Comparison of ENCODE assay signal across 10 mouse cellular contexts in genomic region chr2:160510635-160511421, GRCm38 (mm10).
DNase-seq lines count a peak whose midpoint lies in the region; ATAC-seq and TF ChIP-seq lines count a peak whose summit lies in the region.
"Had no signal": no experiment of that assay in that cellular context is flagged by ENCODE, and none has a peak within 500 bp of the region (broad histone marks: within the 10 kb centered on the region; RNA-seq: fewer than 3 reads in every experiment).

No protein-coding gene starts in this region.

- no peaks in the 10 kb centered on the region for H3K27me3 ChIP-seq in embryonic facial prominence, embryonic 14.5 days (replicated peaks; ENCODE audit: control insufficient read depth, insufficient read depth, low read length)
- H3K27me3 ChIP-seq in embryonic facial prominence, embryonic 10.5 days (replicated peaks; ENCODE audit: low read depth, poor library complexity, severe bottlenecking): peaks cover 2% of the 10 kb centered on the region; the same call in 1 of the 2 replicates
- H3K27me3 ChIP-seq in ES-Bruce4 (ENCODE audit: control insufficient read depth, insufficient read depth, low read length, poor library complexity, severe bottlenecking): no peaks in the 10 kb centered on the region
- H3K27me3 ChIP-seq in lung, postnatal 0 days (replicated peaks; ENCODE audit: insufficient read depth, low read length): no peaks in the 10 kb centered on the region

- H3K36me3 ChIP-seq in embryonic facial prominence, embryonic 14.5 days (ENCODE audit: control insufficient read depth, insufficient read depth, low read length): no peaks in the 10 kb centered on the region
- no peaks in the 10 kb centered on the region for H3K36me3 ChIP-seq in embryonic facial prominence, embryonic 10.5 days (replicated peaks)
- no peaks in the 10 kb centered on the region for H3K36me3 ChIP-seq in ES-Bruce4 (ENCODE audit: control insufficient read depth, insufficient read depth, low read length, poor library complexity, severe bottlenecking)
- H3K36me3 ChIP-seq in lung, postnatal 0 days (ENCODE audit: insufficient read depth, low read length): no peaks in the 10 kb centered on the region

- no peaks in the 10 kb centered on the region for H3K9me3 ChIP-seq in embryonic facial prominence, embryonic 14.5 days (ENCODE audit: control insufficient read depth, low read length)
- H3K9me3 ChIP-seq in embryonic facial prominence, embryonic 10.5 days: no peaks in the 10 kb centered on the region
- H3K9me3 ChIP-seq in ES-Bruce4 (replicated peaks; ENCODE audit: control insufficient read depth, insufficient read depth, low read length, poor library complexity, severe bottlenecking): no peaks in the 10 kb centered on the region
- no peaks in the 10 kb centered on the region for H3K9me3 ChIP-seq in lung, postnatal 0 days (ENCODE audit: low read length)

- peak; percentile 66 for DNase-seq in embryonic facial prominence, embryonic 14.5 days (ENCODE audit: low spot score)
- DNase-seq in embryonic facial prominence, embryonic 10.5 days (ENCODE audit: low spot score): no peak
- peak; percentile 41 to 42 for DNase-seq in heart, adult 9 months (ENCODE audit: low spot score in 2 of 2)
- peak; percentile 62 for DNase-seq in lung, postnatal 0 days (ENCODE audit: low spot score)
- DNase-seq in layer of hippocampus, adult 11-12 months (ENCODE audit: low spot score): no peak
- no peak for DNase-seq in layer of hippocampus, adult 9-10 months (ENCODE audit: low spot score)
- DNase-seq: cerebellum, adult 9-11 months; liver had no signal

- H3K4me2 ChIP-seq in embryonic facial prominence, embryonic 14.5 days (ENCODE audit: low read depth, low read length): no peak overlapping the region
- no peak overlapping the region for H3K4me2 ChIP-seq in lung, postnatal 0 days (replicated peaks; ENCODE audit: low read depth, low read length)

- H3K9ac ChIP-seq in embryonic facial prominence, embryonic 14.5 days (ENCODE audit: low read depth, low read length): no peak overlapping the region
- H3K9ac ChIP-seq in ES-Bruce4 (ENCODE audit: low read depth, poor library complexity, severe bottlenecking): no peak overlapping the region
- no peak overlapping the region for H3K9ac ChIP-seq in lung, postnatal 0 days (replicated peaks; ENCODE audit: low read depth)

- peak; percentile 53; the same call in 1 of the 2 replicates for ATAC-seq in embryonic facial prominence, embryonic 14.5 days (ENCODE audit: low read depth)
- ATAC-seq in lung, postnatal 0 days: peak; percentile 90
- no peak for ATAC-seq in monocyte, adult 5-6 weeks (replicated peaks; ENCODE audit: insufficient number of reproducible peaks, low FRiP score, low TSS enrichment, poor library complexity, severe bottlenecking)

- no peak for TF ChIP-seq POLR2A in ES-Bruce4 (IDR thresholded peaks at IDR 0.05; ENCODE audit: insufficient read depth, low read length)

- 0 out of 2 replicates have a peak overlapping the region, but pooled peaks have one; percentile 2 for H3K27ac ChIP-seq in embryonic facial prominence, embryonic 14.5 days (replicated peaks; ENCODE audit: low read depth, low read length)
- no peak overlapping the region for H3K27ac ChIP-seq in embryonic facial prominence, embryonic 10.5 days (replicated peaks)
- H3K27ac ChIP-seq in ES-Bruce4 (ENCODE audit: insufficient read depth, low read length): peak overlapping the region; percentile 21; the same call in 1 of the 2 replicates
- no peak overlapping the region for H3K27ac ChIP-seq in lung, postnatal 0 days (ENCODE audit: low read length)

- TF ChIP-seq EP300 in ES-Bruce4 (IDR thresholded peaks at IDR 0.05; ENCODE audit: insufficient read depth, low read depth, low read length): no peak
- peak; percentile 37; the same call in 1 of the 2 replicates for TF ChIP-seq EP300 in lung, postnatal 0 days (IDR thresholded peaks at IDR 0.05)

- H3K4me1 ChIP-seq in embryonic facial prominence, embryonic 14.5 days (ENCODE audit: control insufficient read depth, insufficient read depth, low read length): peaks cover 4% of the 10 kb centered on the region; the same call in 1 of the 2 replicates
- H3K4me1 ChIP-seq in embryonic facial prominence, embryonic 10.5 days: peaks cover 23% of the 10 kb centered on the region
- peaks cover 2% of the 10 kb centered on the region for H3K4me1 ChIP-seq in ES-Bruce4 (ENCODE audit: control insufficient read depth, insufficient read depth, low read length)
- no peaks in the 10 kb centered on the region for H3K4me1 ChIP-seq in lung, postnatal 0 days (ENCODE audit: insufficient read depth, low read depth, low read length)

- TF ChIP-seq CTCF in ES-Bruce4 (IDR thresholded peaks at IDR 0.05; ENCODE audit: low read depth, low read length): no peak
- TF ChIP-seq CTCF in lung, postnatal 0 days (IDR thresholded peaks at IDR 0.05): no peak

- WGBS in embryonic facial prominence, embryonic 14.5 days: 45% methylated on average over 14 of the region's 14 CpGs
- 57% methylated on average over 14 of the region's 14 CpGs for WGBS in embryonic facial prominence, embryonic 10.5 days
- 48% methylated on average over 14 of the region's 14 CpGs for WGBS in lung, postnatal 0 days

- no peak overlapping the region for H3K4me3 ChIP-seq in embryonic facial prominence, embryonic 14.5 days (ENCODE audit: low read depth, low read length)
- H3K4me3 ChIP-seq in embryonic facial prominence, embryonic 10.5 days: no peak overlapping the region
- no peak overlapping the region for H3K4me3 ChIP-seq in ES-Bruce4 (ENCODE audit: low read depth, low read length)
- no peak overlapping the region for H3K4me3 ChIP-seq in lung, postnatal 0 days (ENCODE audit: low read depth, low read length)

Comparison
In these comparisons a context has a peak if more than half of its experiments do, and no peak if none do; other contexts are left out.
1. DNase-seq: peak in embryonic facial prominence, embryonic 14.5 days (single experiment), heart, adult 9 months (2 of 2) and lung, postnatal 0 days (single experiment); none in embryonic facial prominence, embryonic 10.5 days (single experiment), layer of hippocampus, adult 11-12 months (single experiment) and layer of hippocampus, adult 9-10 months (single experiment).
2. H3K27ac ChIP-seq: peak in embryonic facial prominence, embryonic 14.5 days (single experiment) and ES-Bruce4 (single experiment); none in embryonic facial prominence, embryonic 10.5 days (single experiment) and lung, postnatal 0 days (single experiment).